Mouse (Mus musculus): ENCODE measurements at regions not wholly inside any gene's neighbourhood (a gene's known extent, or its start where the extent isn't known, plus 50 kb on each side); places are given as distances from the start of the nearest gene placed in this dataset.
"Not testable (repeated sequence)": the region's sequence is repeated elsewhere in the genome, so short reads cannot be mapped to it uniquely, and the experiment has no call there.

GRCm38 (mm10) chr7:73608070-73608803, 66.6 kb upstream of the Chd2 start:
- peak; percentile 40 for DNase-seq (ENCODE audit: low spot score)

DNA sequence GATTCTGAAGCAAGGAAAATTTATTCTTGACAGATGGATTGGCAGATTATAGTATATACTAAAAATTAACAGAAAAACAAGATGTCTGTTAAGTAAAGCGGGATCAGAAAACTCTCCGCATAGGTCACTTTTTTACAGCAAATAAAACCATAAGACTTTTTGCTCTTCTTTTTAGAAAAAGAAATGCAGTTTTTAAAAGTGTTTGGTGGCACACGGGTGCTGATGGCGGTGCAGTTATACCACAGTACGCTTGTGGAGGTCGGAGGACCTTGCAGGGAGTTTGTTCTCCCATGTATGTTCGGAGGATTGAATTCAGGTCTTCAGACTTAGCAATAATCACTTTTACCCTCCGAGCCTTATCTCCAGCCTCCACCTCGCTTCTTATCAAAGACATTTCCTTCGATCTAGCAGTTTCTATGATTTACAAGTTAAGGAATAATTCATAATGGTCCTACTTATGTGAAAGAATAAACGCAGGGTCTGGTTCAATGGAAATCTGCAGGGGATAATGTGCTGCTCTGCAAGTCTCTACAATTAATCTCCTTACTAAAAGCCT, 65.9 kb upstream of the Chd2 start:
- peak; percentile 48 for DNase-seq (ENCODE audit: low spot score)

DNA sequence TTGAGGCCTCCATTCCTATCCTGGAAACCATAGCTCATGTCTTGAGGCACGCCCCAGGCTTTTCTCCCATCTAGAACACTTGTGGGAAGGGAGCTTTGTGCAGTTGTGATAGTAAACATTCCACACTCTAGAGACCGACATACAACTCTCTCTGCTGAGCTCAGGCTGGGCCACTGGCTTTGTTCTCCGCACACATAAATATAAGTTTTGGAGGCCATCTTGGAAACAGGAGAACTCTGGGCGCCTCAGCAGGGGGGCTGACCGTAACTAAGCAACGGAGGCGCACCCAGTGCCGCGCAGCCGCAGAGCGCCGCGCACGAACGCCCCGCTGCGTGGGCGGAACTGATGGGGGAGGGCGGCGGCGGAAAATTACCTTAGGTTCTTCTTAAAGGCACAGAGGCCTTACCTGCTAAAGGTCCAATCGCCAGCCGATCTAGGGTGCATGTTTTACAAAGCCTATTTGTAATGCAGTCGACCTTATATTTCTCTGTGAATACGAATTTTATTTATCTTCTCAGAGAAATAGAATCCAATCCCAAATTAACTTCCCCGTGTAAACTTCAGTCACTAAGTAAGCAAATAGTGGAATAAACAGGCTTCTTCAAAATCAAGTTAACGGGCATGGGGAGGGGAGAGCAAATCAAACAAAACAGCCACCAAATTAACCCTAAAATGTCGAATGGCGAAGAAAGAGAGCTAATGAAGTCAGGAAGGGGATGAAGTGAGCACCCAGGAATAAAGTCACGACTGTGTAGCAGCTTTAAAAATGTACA, 65.2 kb upstream of the Chd2 start:
- peak; percentile 89 for DNase-seq (ENCODE audit: low spot score)

GRCm38 (mm10) chr7:73604597-73604996, 63.0 kb upstream of the Chd2 start:
- DNase-seq (ENCODE audit: low spot score) = no peak

GRCm38 (mm10) chr7:73602815-73603551, 61.4 kb upstream of the Chd2 start:
- DNase-seq (ENCODE audit: low spot score) = no peak

GRCm38 (mm10) chr7:73601336-73601735, 59.7 kb upstream of the Chd2 start:
- DNase-seq (ENCODE audit: low spot score) = no peak

DNA sequence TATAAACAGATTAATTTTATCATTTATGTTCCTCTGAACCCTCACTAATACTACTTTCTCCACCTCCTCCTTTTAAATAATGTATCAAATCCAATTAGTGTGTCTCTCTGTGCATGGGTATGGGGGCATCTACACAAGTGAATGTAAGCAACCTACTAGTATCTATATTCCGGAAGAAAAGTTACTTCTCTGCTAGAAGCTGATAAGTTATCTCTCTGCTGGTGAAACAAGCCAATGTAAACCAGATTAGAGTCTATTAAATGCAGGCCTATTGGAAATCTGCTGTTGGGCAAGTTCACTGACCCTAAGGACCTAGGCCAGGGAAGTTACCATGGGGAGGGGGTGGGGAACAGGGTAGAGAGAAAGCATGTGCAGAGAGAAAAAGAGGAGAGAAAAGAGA, 59.1 kb upstream of the Chd2 start:
- DNase-seq (ENCODE audit: low spot score) = no peak

- not testable (repeated sequence) for DNase-seq (ENCODE audit: low spot score)
These were observed 58.4 kb upstream of the Chd2 start for GRCm38 (mm10) chr7:73600003-73600385.

- no peak for DNase-seq (ENCODE audit: low spot score)
These were observed 57.8 kb upstream of the Chd2 start for GRCm38 (mm10) chr7:73599354-73600002.

- DNase-seq (ENCODE audit: low spot score) = no peak
These were observed 56.3 kb upstream of the Chd2 start for GRCm38 (mm10) chr7:73597968-73598367.

GRCm38 (mm10) chr7:73596866-73597840, 55.5 kb upstream of the Chd2 start:
- DNase-seq (ENCODE audit: low spot score) = no peak

GRCm38 (mm10) chr7:73596415-73596814, 54.8 kb upstream of the Chd2 start:
- DNase-seq (ENCODE audit: low spot score) = no peak

GRCm38 (mm10) chr7:73595860-73596259, 54.2 kb upstream of the Chd2 start:
- DNase-seq (ENCODE audit: low spot score) = no peak

GRCm38 (mm10) chr7:73595140-73595825, 53.7 kb upstream of the Chd2 start:
- peak; percentile 89 for DNase-seq (ENCODE audit: low spot score)

DNA sequence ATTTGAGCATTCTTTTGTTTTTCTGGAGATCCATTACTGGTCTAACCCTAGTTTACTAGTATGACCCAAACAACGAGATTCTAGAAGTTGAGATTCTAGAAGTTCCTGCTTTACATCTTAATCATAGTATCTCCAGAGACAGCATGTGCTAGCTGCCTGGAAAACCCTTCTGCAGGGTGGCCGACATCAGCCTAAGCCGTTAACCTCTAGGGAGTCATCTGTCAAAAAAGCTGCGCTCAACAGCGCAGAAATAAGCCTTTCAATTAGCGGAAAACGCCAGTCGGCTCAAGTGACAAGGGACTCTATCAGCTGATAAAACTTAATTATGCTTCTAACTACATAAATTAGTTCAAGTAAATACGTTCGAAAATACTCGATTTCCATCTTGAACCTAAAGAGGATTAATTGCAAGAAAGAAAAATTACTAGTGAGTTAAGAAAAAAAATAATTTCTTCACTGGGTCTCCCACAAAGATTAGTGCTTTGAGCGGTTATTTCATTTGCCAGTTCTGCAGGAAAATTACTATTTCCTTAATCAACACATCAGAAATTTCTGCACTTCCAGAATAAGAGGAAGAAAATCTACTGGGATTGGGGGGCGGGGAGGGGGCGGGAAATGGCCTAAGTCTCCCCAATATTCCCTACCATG, 53.0 kb upstream of the Chd2 start:
- peak; percentile 57 for DNase-seq (ENCODE audit: low spot score)

DNA sequence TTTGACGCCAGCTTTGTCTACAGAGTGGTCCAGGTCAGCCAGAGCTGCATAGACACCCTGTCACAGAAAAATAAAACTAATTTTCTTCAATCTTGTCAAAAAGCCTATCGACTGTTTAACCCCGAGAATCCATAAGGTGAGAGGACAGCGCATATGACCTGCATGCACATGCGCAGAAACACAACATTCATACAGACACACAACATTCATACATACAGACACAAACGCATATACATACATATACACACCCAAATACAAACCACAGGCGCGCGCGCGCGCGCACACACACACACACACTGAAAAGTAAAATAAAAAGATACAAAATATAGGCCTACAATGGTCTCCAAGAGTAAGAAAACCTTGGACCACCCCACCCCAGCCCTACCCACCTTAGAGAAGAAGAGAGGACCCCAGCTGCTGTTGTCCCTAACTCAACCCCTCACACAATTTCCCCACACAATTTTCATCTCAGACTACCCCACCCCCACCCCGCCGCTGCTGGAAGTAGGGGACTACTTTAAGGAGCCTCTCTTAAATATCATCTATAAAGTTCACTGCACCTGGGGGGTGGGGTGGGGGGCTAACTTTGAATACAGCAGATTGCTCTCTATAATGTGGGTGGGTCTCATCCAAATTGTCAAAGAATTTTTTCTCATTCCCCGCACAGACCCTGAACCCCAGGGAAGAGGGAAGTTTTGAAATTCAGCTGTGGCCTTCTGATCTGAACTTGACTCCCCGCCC, 52.2 kb upstream of the Chd2 start:
- DNase-seq (ENCODE audit: low spot score) = no peak

GRCm38 (mm10) chr7:73592857-73593256, 51.2 kb upstream of the Chd2 start:
- DNase-seq (ENCODE audit: low spot score) = no peak
